Mouse (Mus musculus): ENCODE measurements around the gene Apba1. TPM values are rescaled to one million over a fixed set of nuclear protein-coding genes. Genes with fewer than 3 reads are reported as not detected.

The Apba1 gene
- total and polyA plus RNA-seq, 2 experiments from 2014 or later: 0.36 to 2.4 TPM

- TF ChIP-seq EP300 (IDR thresholded peaks at IDR 0.05; ENCODE audit: low read depth) (no peak), CTCF (IDR thresholded peaks at IDR 0.05; ENCODE audit: low read depth) (no peak)
- DNase-seq (ENCODE audit: low spot score): peak; percentile 20
- Histone ChIP-seq H3K9me3 (replicated peaks; ENCODE audit: control insufficient read depth, low read length) (no peaks in the 10 kb centered on the region), H3K4me3 (ENCODE audit: low read depth, low read length) (no peak overlapping the region), H3K27ac (ENCODE audit: low read depth) (no peak overlapping the region), H3K4me2 (ENCODE audit: low read depth, low read length) (no peak overlapping the region), H3K4me1 (ENCODE audit: control insufficient read depth, insufficient read depth) (no peaks in the 10 kb centered on the region), H3K9ac (replicated peaks; ENCODE audit: low read depth, low read length) (no peak overlapping the region), H3K36me3 (replicated peaks; ENCODE audit: control insufficient read depth, insufficient read depth, low read length) (no peaks in the 10 kb centered on the region), H3K27me3 (ENCODE audit: control insufficient read depth, insufficient read depth, low read length) (no peaks in the 10 kb centered on the region)
- no peak for ATAC-seq (ENCODE audit: insufficient read depth, low read depth)
- WGBS: 58% methylated on average over 8 of the region's 8 CpGs
Measured at GRCm38 (mm10) chr19:23819882-23820281, 61.2 kb downstream of the Apba1 start.

- H3K27me3 ChIP-seq (ENCODE audit: control insufficient read depth, insufficient read depth, low read length): no peaks in the 10 kb centered on the region
- no peak overlapping the region for H3K9ac ChIP-seq (replicated peaks; ENCODE audit: low read depth, low read length)
- no peak overlapping the region for H3K4me3 ChIP-seq (ENCODE audit: low read depth, low read length)
- no peak overlapping the region for H3K27ac ChIP-seq (ENCODE audit: low read depth)
- no peaks in the 10 kb centered on the region for H3K9me3 ChIP-seq (replicated peaks; ENCODE audit: control insufficient read depth, low read length)
- H3K36me3 ChIP-seq (replicated peaks; ENCODE audit: control insufficient read depth, insufficient read depth, low read length): no peaks in the 10 kb centered on the region
- TF ChIP-seq CTCF (IDR thresholded peaks at IDR 0.05; ENCODE audit: low read depth) (no peak), EP300 (IDR thresholded peaks at IDR 0.05; ENCODE audit: low read depth) (no peak)
- DNase-seq (ENCODE audit: low spot score) (no peak), ATAC-seq (ENCODE audit: insufficient read depth, low read depth) (no peak)
- no peaks in the 10 kb centered on the region for H3K4me1 ChIP-seq (ENCODE audit: control insufficient read depth, insufficient read depth)
- no peak overlapping the region for H3K4me2 ChIP-seq (ENCODE audit: low read depth, low read length)
- WGBS: 69% methylated on average over 3 of the region's 3 CpGs
Measured at GRCm38 (mm10) chr19:23822497-23822896, 63.8 kb downstream of the Apba1 start.

- no peak overlapping the region for H3K4me3 ChIP-seq (ENCODE audit: low read depth, low read length)
- no peak overlapping the region for H3K4me2 ChIP-seq (ENCODE audit: low read depth, low read length)
- no peaks in the 10 kb centered on the region for H3K4me1 ChIP-seq (ENCODE audit: control insufficient read depth, insufficient read depth)
- DNase-seq (ENCODE audit: low spot score) (no peak), ATAC-seq (ENCODE audit: insufficient read depth, low read depth) (no peak)
- TF ChIP-seq CTCF (IDR thresholded peaks at IDR 0.05; ENCODE audit: low read depth) (no peak), EP300 (IDR thresholded peaks at IDR 0.05; ENCODE audit: low read depth) (no peak)
- H3K9me3 ChIP-seq (replicated peaks; ENCODE audit: control insufficient read depth, low read length): no peaks in the 10 kb centered on the region
- no peaks in the 10 kb centered on the region for H3K27me3 ChIP-seq (ENCODE audit: control insufficient read depth, insufficient read depth, low read length)
- no peak overlapping the region for H3K27ac ChIP-seq (ENCODE audit: low read depth)
- no peak overlapping the region for H3K9ac ChIP-seq (replicated peaks; ENCODE audit: low read depth, low read length)
- no peaks in the 10 kb centered on the region for H3K36me3 ChIP-seq (replicated peaks; ENCODE audit: control insufficient read depth, insufficient read depth, low read length)
- WGBS: 85% methylated on average over 4 of the region's 4 CpGs
Measured at GRCm38 (mm10) chr19:23823533-23823932, 64.8 kb downstream of the Apba1 start.

- H3K4me3 ChIP-seq (ENCODE audit: low read depth, low read length): no peak overlapping the region
- no peak overlapping the region for H3K9ac ChIP-seq (replicated peaks; ENCODE audit: low read depth, low read length)
- no peaks in the 10 kb centered on the region for H3K4me1 ChIP-seq (ENCODE audit: control insufficient read depth, insufficient read depth)
- no peak overlapping the region for H3K4me2 ChIP-seq (ENCODE audit: low read depth, low read length)
- H3K27me3 ChIP-seq (ENCODE audit: control insufficient read depth, insufficient read depth, low read length): no peaks in the 10 kb centered on the region
- ATAC-seq (ENCODE audit: insufficient read depth, low read depth) (no peak), DNase-seq (ENCODE audit: low spot score) (no peak)
- no peak for TF ChIP-seq CTCF (IDR thresholded peaks at IDR 0.05; ENCODE audit: low read depth)
- no peak for TF ChIP-seq EP300 (IDR thresholded peaks at IDR 0.05; ENCODE audit: low read depth)
- H3K36me3 ChIP-seq (replicated peaks; ENCODE audit: control insufficient read depth, insufficient read depth, low read length): no peaks in the 10 kb centered on the region
- 79% methylated on average over 8 of the region's 8 CpGs for WGBS
- H3K27ac ChIP-seq (ENCODE audit: low read depth): no peak overlapping the region
- H3K9me3 ChIP-seq (replicated peaks; ENCODE audit: control insufficient read depth, low read length): no peaks in the 10 kb centered on the region
Measured at GRCm38 (mm10) chr19:23826251-23826650, 67.6 kb downstream of the Apba1 start.

GRCm38 (mm10) chr19:23830761-23831160 lies 72.1 kb downstream of the Apba1 start:
- Histone ChIP-seq H3K36me3 (replicated peaks; ENCODE audit: control insufficient read depth, insufficient read depth, low read length) (no peaks in the 10 kb centered on the region), H3K27ac (ENCODE audit: low read depth) (no peak overlapping the region), H3K9ac (replicated peaks; ENCODE audit: low read depth, low read length) (no peak overlapping the region), H3K27me3 (ENCODE audit: control insufficient read depth, insufficient read depth, low read length) (no peaks in the 10 kb centered on the region), H3K4me3 (ENCODE audit: low read depth, low read length) (no peak overlapping the region), H3K4me2 (ENCODE audit: low read depth, low read length) (no peak overlapping the region), H3K9me3 (replicated peaks; ENCODE audit: control insufficient read depth, low read length) (no peaks in the 10 kb centered on the region), H3K4me1 (ENCODE audit: control insufficient read depth, insufficient read depth) (no peaks in the 10 kb centered on the region)
- WGBS: 49% methylated on average over 7 of the region's 7 CpGs
- no peak for TF ChIP-seq CTCF (IDR thresholded peaks at IDR 0.05; ENCODE audit: low read depth)
- no peak for TF ChIP-seq EP300 (IDR thresholded peaks at IDR 0.05; ENCODE audit: low read depth)
- DNase-seq (ENCODE audit: low spot score) (no peak), ATAC-seq (ENCODE audit: insufficient read depth, low read depth) (no peak)
